Mouse (Mus musculus) liver, postnatal 0 days (tissue): ENCODE results near the gene Fbxo33.

ENCODE experiments used
- CTCF ChIP-seq: sonication (generic); IDR thresholded peaks from 2 replicates; pipeline ENCODE4 v1.5.1; 2016; ENCODE audit warnings: antibody characterized with exemption, low read depth
- EP300 ChIP-seq: IDR thresholded peaks from 2 replicates; pipeline ENCODE4 v1.6.1; 2016; ENCODE audit warnings: antibody characterized with exemption, low read depth, mild to moderate bottlenecking

GRCm38 (mm10) chr12:59206208-59206999, 13.1 kb downstream of the Fbxo33 start:
- TF ChIP-seq EP300 (no peak), CTCF (no peak)
